Comparison of ENCODE assay signal across 31 mouse cellular contexts in genomic region chr13:18839231-18839630, GRCm38 (mm10).
"Had no signal": no experiment of that assay in that cellular context is flagged by ENCODE, and none has a peak within 500 bp of the region (broad histone marks: within the 10 kb centered on the region; RNA-seq: fewer than 3 reads in every experiment).

No protein-coding gene starts in this region.

- ATAC-seq: liver, embryonic 12.5 days; liver, postnatal 0 days; lung, postnatal 0 days; midbrain, embryonic 15.5 days; midbrain, embryonic 16.5 days had no signal

- H3K9ac ChIP-seq: limb, embryonic 12.5 days; limb, embryonic 13.5 days; limb, embryonic 15.5 days; liver, embryonic 12.5 days; liver, embryonic 13.5 days; liver, embryonic 14.5 days; liver, embryonic 15.5 days; liver, postnatal 0 days; lung, embryonic 14.5 days; lung, embryonic 15.5 days; midbrain, embryonic 12.5 days; midbrain, embryonic 15.5 days; neural tube, embryonic 12.5 days; neural tube, embryonic 13.5 days had no signal

- H3K27ac ChIP-seq: limb, embryonic 10.5 days; limb, embryonic 12.5 days; limb, embryonic 13.5 days; limb, embryonic 15.5 days; liver, embryonic 12.5 days; liver, embryonic 13.5 days; liver, embryonic 14.5 days; liver, embryonic 15.5 days; lung, embryonic 15.5 days; macrophage; midbrain, embryonic 10.5 days; midbrain, embryonic 12.5 days; midbrain, embryonic 15.5 days; neural tube, embryonic 12.5 days; neural tube, embryonic 13.5 days had no signal

- H3K4me1 ChIP-seq: limb, embryonic 10.5 days; limb, embryonic 12.5 days; limb, embryonic 13.5 days; limb, embryonic 15.5 days; liver, embryonic 12.5 days; liver, embryonic 13.5 days; liver, embryonic 15.5 days; lung, embryonic 15.5 days; megakaryocyte, embryonic 14.5 days; midbrain, embryonic 10.5 days; midbrain, embryonic 12.5 days; midbrain, embryonic 15.5 days; neural tube, embryonic 12.5 days; neural tube, embryonic 13.5 days had no signal

- H3K9me3 ChIP-seq: limb, embryonic 10.5 days; limb, embryonic 12.5 days; limb, embryonic 13.5 days; limb, embryonic 15.5 days; liver, embryonic 12.5 days; liver, embryonic 13.5 days; liver, embryonic 15.5 days; lung, embryonic 15.5 days; megakaryocyte, embryonic 14.5 days; midbrain, embryonic 10.5 days; midbrain, embryonic 12.5 days; midbrain, embryonic 15.5 days; neural tube, embryonic 12.5 days; neural tube, embryonic 13.5 days had no signal

- DNase-seq: left cerebral cortex, postnatal 4 days; liver; liver, embryonic 13.5 days; liver, postnatal 0 days; lung, adult 18-20 months; lung, adult 2 months; lung, embryonic 14.5 days; lung, postnatal 10 days; lung, postnatal 14 days; lung, postnatal 36 days; lung, postnatal 4 days; midbrain, embryonic 14.5 days had no signal

- H3K36me3 ChIP-seq: limb, embryonic 10.5 days; liver, embryonic 13.5 days; liver, embryonic 15.5 days; lung, embryonic 15.5 days; midbrain, embryonic 10.5 days; neural tube, embryonic 12.5 days; neural tube, embryonic 13.5 days had no signal

- H3K4me3 ChIP-seq: limb, embryonic 10.5 days; limb, embryonic 12.5 days; limb, embryonic 13.5 days; limb, embryonic 15.5 days; liver, embryonic 12.5 days; liver, embryonic 13.5 days; liver, embryonic 15.5 days; lung, embryonic 15.5 days; megakaryocyte, embryonic 14.5 days; midbrain, embryonic 10.5 days; midbrain, embryonic 12.5 days; midbrain, embryonic 15.5 days; myocyte; neural tube, embryonic 12.5 days; neural tube, embryonic 13.5 days had no signal

- H3K27me3 ChIP-seq: limb, embryonic 12.5 days; limb, embryonic 13.5 days; limb, embryonic 15.5 days; liver, embryonic 12.5 days; liver, embryonic 13.5 days; liver, embryonic 15.5 days; lung, embryonic 15.5 days; megakaryocyte, embryonic 14.5 days; midbrain, embryonic 12.5 days; midbrain, embryonic 15.5 days; neural tube, embryonic 12.5 days; neural tube, embryonic 13.5 days had no signal

- H3K4me2 ChIP-seq: limb, embryonic 12.5 days; limb, embryonic 13.5 days; limb, embryonic 15.5 days; liver, embryonic 11.5 days; liver, embryonic 12.5 days; liver, embryonic 13.5 days; liver, embryonic 15.5 days; lung, embryonic 14.5 days; lung, embryonic 15.5 days; midbrain, embryonic 12.5 days; midbrain, embryonic 15.5 days; neural tube, embryonic 12.5 days; neural tube, embryonic 13.5 days had no signal
